Mouse (Mus musculus): ENCODE data around the gene Trhr2.

- TF ChIP-seq POLR2A (IDR thresholded peaks at IDR 0.05; ENCODE audit: control insufficient read depth, extremely low read depth, insufficient read depth, low read length, poor library complexity) (no peak), CTCF (IDR thresholded peaks at IDR 0.05; ENCODE audit: borderline replicate concordance, control insufficient read depth, extremely low read depth, insufficient read depth, low read length, poor library complexity) (no peak)
Measured at GRCm38 (mm10) chr8:122338852-122339251, 21.7 kb downstream of the Trhr2 start.

Data from thymus, adult 2 months (tissue).